Mouse (Mus musculus): ENCODE measurements around the gene Ccdc65. TPM values are rescaled to one million over a fixed set of nuclear protein-coding genes. Genes with fewer than 3 reads are reported as not detected.

Gene Ccdc65
- not detected in 2 replicates for total RNA-seq (2017)

GRCm38 (mm10) chr15:98707766-98708372, at the start of gene Ccdc65:
TSS of gene Ccdc65 (plus strand) at chr15:98708207.
- ATAC-seq (ENCODE audit: extremely low read depth, insufficient number of reproducible peaks, low FRiP score, poor library complexity, severe bottlenecking), result peak; percentile 70; the same call in 1 of the 2 replicates

GRCm38 (mm10) chr15:98662198-98662566, 45.8 kb upstream of the Ccdc65 start:
- peak; percentile 14; the same call in 1 of the 2 replicates for ATAC-seq (ENCODE audit: extremely low read depth, insufficient number of reproducible peaks, low FRiP score, poor library complexity, severe bottlenecking)

- peak; percentile 98 for ATAC-seq (ENCODE audit: extremely low read depth, insufficient number of reproducible peaks, low FRiP score, poor library complexity, severe bottlenecking)
These were observed 45.2 kb upstream of the Ccdc65 start, which contains the start of gene Ddx23 for GRCm38 (mm10) chr15:98662567-98663545. TSS of gene Ddx23 (minus strand) at chr15:98662894.

GRCm38 (mm10) chr15:98664042-98664907, 43.7 kb upstream of the Ccdc65 start:
- no peak for ATAC-seq (ENCODE audit: extremely low read depth, insufficient number of reproducible peaks, low FRiP score, poor library complexity, severe bottlenecking)

- ATAC-seq (ENCODE audit: extremely low read depth, insufficient number of reproducible peaks, low FRiP score, poor library complexity, severe bottlenecking), result no peak
These were observed 35.4 kb upstream of the Ccdc65 start for GRCm38 (mm10) chr15:98672592-98672991.

GRCm38 (mm10) chr15:98673732-98674131, 34.3 kb upstream of the Ccdc65 start:
- ATAC-seq (ENCODE audit: extremely low read depth, insufficient number of reproducible peaks, low FRiP score, poor library complexity, severe bottlenecking), result no peak

GRCm38 (mm10) chr15:98674284-98674993, 33.6 kb upstream of the Ccdc65 start:
- no peak for ATAC-seq (ENCODE audit: extremely low read depth, insufficient number of reproducible peaks, low FRiP score, poor library complexity, severe bottlenecking)

GRCm38 (mm10) chr15:98674994-98675545, 32.9 kb upstream of the Ccdc65 start:
- no peak for ATAC-seq (ENCODE audit: extremely low read depth, insufficient number of reproducible peaks, low FRiP score, poor library complexity, severe bottlenecking)

GRCm38 (mm10) chr15:98675634-98676250, 32.3 kb upstream of the Ccdc65 start:
- ATAC-seq (ENCODE audit: extremely low read depth, insufficient number of reproducible peaks, low FRiP score, poor library complexity, severe bottlenecking), result no peak

- no peak for ATAC-seq (ENCODE audit: extremely low read depth, insufficient number of reproducible peaks, low FRiP score, poor library complexity, severe bottlenecking)
These were observed 31.5 kb upstream of the Ccdc65 start for GRCm38 (mm10) chr15:98676471-98676870.

GRCm38 (mm10) chr15:98676940-98677728, 30.9 kb upstream of the Ccdc65 start, which contains the start of gene Rnd1:
TSS of gene Rnd1 (minus strand) at chr15:98677461.
- ATAC-seq (ENCODE audit: extremely low read depth, insufficient number of reproducible peaks, low FRiP score, poor library complexity, severe bottlenecking), result peak; percentile 91

GRCm38 (mm10) chr15:98677977-98678376, 30.0 kb upstream of the Ccdc65 start:
- ATAC-seq (ENCODE audit: extremely low read depth, insufficient number of reproducible peaks, low FRiP score, poor library complexity, severe bottlenecking), result no peak

GRCm38 (mm10) chr15:98680660-98681059, 27.3 kb upstream of the Ccdc65 start:
- no peak for ATAC-seq (ENCODE audit: extremely low read depth, insufficient number of reproducible peaks, low FRiP score, poor library complexity, severe bottlenecking)

- no peak for ATAC-seq (ENCODE audit: extremely low read depth, insufficient number of reproducible peaks, low FRiP score, poor library complexity, severe bottlenecking)
These were observed 26.4 kb upstream of the Ccdc65 start for GRCm38 (mm10) chr15:98681633-98682032.

- ATAC-seq (ENCODE audit: extremely low read depth, insufficient number of reproducible peaks, low FRiP score, poor library complexity, severe bottlenecking), result no peak
These were observed 24.8 kb upstream of the Ccdc65 start for GRCm38 (mm10) chr15:98683177-98683576.

GRCm38 (mm10) chr15:98683746-98684145, 24.3 kb upstream of the Ccdc65 start:
- ATAC-seq (ENCODE audit: extremely low read depth, insufficient number of reproducible peaks, low FRiP score, poor library complexity, severe bottlenecking), result peak; percentile 61; the same call in 1 of the 2 replicates

- no peak for ATAC-seq (ENCODE audit: extremely low read depth, insufficient number of reproducible peaks, low FRiP score, poor library complexity, severe bottlenecking)
These were observed 22.1 kb upstream of the Ccdc65 start for GRCm38 (mm10) chr15:98685926-98686325.
